Mouse (Mus musculus) forebrain, embryonic 10.5 days (tissue): ENCODE measurements around the gene Ncoa1. TPM values are rescaled to one million over a fixed set of nuclear protein-coding genes. Genes with fewer than 3 reads are reported as not detected.

Experiments
- DNase-seq: peaks from one replicate; pipeline ENCODE4 v3.0.0-alpha.2; 2017; ENCODE audit warnings: low spot score; ENCODE audit errors: extremely low spot score
- H3K27ac ChIP-seq: fragments of 300-500 bp; sonication (generic); 2 replicates; pipeline ENCODE4 v1.5.1; 2016; ENCODE audit warnings: mild to moderate bottlenecking
- H3K27me3 ChIP-seq: fragments of 300-500 bp; sonication (generic); 2 replicates; pipeline ENCODE4 v1.6.1; 2016; ENCODE audit warnings: mild to moderate bottlenecking; ENCODE audit not compliant: poor library complexity, severe bottlenecking
- H3K36me3 ChIP-seq: fragments of 300-500 bp; sonication (generic); replicated peaks from 2 replicates; pipeline ENCODE4 v1.6.1; 2016; ENCODE audit warnings: mild to moderate bottlenecking, moderate library complexity
- H3K4me1 ChIP-seq: fragments of 300-500 bp; sonication (generic); 2 replicates; pipeline ENCODE4 v1.6.1; 2016
- H3K4me3 ChIP-seq: fragments of 300-500 bp; sonication (generic); 2 replicates; pipeline ENCODE4 v1.5.1; 2016; ENCODE audit warnings: mild to moderate bottlenecking, moderate library complexity
- H3K9me3 ChIP-seq: fragments of 300-500 bp; sonication (generic); 2 replicates; pipeline ENCODE4 v1.6.1; 2016; ENCODE audit warnings: mild to moderate bottlenecking, moderate library complexity
- WGBS: fragments of 180-500 bp; shearing (Covaris S2); methylation state at CpG from one replicate; pipeline ENCODE4 v1.1.7; 2016; 5-methylcytosine and 5-hydroxymethylcytosine counted together
- polyA plus RNA-seq: library from polyadenylated mRNA; unstranded; fragments of >200 nt; fragmentation: Nextera tagmentation; extraction: Ambion mirVana; gene quantifications from 2 replicates; pipeline ENCODE4 v1.2.1, GENCODE M21; 2016

The Ncoa1 gene
- 2.8 and 3.0 TPM in 2 replicates for polyA plus RNA-seq

DNA sequence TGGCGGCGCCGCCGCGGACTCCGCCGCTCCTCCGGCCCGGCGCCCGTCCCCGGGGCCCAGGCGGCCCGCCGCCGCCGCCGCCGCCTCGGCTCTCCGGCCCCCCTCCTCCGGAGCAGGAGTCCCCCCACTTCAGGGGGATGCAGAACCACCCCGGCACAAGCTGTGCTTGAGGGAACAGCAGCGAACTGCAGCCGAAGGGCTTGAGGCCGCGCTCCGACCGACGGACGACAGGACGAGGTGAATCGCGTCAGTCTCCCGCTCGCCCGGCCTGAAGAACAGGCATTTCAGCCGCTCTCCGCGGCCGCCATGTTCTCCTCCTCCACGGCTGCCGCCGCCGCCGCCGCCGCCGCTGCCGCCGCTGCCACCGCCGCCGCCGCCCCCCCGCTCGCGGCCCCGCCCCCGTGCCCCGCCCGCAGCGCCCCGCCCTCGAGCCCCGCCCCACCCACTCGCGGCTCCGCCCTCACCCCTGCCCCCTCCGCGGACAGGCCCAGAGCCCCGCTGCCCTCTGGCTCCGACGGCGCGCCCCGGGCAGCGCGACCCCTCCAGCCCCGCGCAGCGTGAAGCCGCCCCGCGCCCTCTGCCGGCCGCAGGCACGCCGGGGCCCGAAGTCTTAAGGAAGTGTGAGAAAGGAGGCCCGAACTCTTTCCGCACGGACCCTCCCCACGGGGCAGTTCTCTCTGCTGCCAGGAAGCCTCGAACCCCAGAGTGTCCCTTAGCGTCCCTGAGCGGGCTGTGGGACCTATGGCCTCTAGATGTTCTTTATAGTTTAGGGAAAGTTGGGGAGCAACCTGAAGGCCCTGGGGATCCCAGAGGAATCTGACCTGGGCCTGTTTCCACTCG is at the start of gene Ncoa1:
Gene Ncoa1 (minus strand): TSS at position 351 of the 840 bp plus-strand sequence.
- H3K4me1 ChIP-seq: peaks cover 19% of the 10 kb centered on the region
- DNase-seq: peak; percentile 73
- H3K36me3 ChIP-seq: no peaks in the 10 kb centered on the region
- peak within 1 kb of the TSS; percentile 93 for H3K27ac ChIP-seq
- H3K9me3 ChIP-seq: no peaks in the 10 kb centered on the region
- peaks cover 57% of the 10 kb centered on the region for H3K27me3 ChIP-seq
- WGBS: 1% methylated on average over 79 of the region's 98 CpGs
- peak within 1 kb of the TSS; percentile 83 for H3K4me3 ChIP-seq

DNA sequence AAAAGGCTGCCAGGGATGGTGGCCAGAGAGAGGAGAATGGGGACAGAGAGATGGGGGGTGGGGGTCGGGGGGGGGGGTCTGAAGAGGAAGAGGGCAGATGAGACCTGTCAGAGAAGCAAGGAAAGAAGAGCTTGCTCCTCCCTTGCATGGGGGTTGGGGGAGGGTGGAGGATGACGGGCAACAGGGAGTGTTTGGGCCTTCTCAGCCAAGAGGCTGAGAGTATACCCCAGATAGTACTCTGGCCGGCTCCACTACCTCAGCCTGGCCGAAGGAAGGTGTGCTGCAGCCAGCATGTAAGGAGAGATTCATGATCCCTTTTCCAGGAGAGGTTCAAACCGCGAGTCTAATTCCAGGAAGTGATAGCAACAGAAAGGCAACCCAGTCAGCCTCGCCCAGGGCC is 47.6 kb upstream of the Ncoa1 start:
- Histone ChIP-seq H3K4me3 (no peak overlapping the region), H3K4me1 (peaks cover 31% of the 10 kb centered on the region), H3K27me3 (peaks cover 17% of the 10 kb centered on the region), H3K9me3 (no peaks in the 10 kb centered on the region), H3K36me3 (no peaks in the 10 kb centered on the region), H3K27ac (peak overlapping the region; percentile 84)
- DNase-seq: no peak
- 25% methylated on average over 7 of the region's 7 CpGs for WGBS

DNA sequence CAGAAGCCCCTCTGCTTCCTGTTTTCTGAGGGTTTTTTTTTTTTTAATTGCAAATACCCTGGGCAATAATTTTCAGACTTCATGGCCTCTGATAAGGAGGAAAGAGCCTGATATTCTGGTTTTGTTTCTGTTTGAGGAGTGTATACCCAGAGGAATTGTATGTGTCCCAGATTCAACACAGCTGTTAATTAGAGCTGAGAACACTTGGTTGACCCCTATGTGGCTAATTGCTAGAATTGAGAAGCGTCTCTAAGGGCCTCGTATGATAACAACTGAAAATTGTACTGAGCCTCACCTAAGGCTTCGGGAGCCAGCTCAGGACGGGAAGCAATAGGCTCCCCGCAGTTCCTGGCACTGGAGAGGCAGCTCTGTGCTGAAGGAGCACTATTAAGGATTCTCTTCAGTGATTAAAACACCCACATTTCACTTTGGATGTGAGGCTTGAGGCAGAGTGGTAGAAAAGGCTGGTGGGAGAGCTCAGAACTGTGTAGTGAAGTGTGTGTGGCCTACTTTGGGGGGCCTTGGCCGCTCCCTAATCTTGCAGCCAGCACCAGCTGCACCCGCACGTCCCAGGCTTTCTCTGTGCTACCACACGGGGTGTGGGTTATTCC is 46.8 kb upstream of the Ncoa1 start:
- peak overlapping the region; percentile 84 for H3K27ac ChIP-seq
- peak overlapping the region; percentile 31 for H3K4me3 ChIP-seq
- 7% methylated on average over 9 of the region's 9 CpGs for WGBS
- no peaks in the 10 kb centered on the region for H3K9me3 ChIP-seq
- H3K27me3 ChIP-seq: peaks cover 17% of the 10 kb centered on the region
- no peaks in the 10 kb centered on the region for H3K36me3 ChIP-seq
- H3K4me1 ChIP-seq: peaks cover 31% of the 10 kb centered on the region
- peak; percentile 27 for DNase-seq

DNA sequence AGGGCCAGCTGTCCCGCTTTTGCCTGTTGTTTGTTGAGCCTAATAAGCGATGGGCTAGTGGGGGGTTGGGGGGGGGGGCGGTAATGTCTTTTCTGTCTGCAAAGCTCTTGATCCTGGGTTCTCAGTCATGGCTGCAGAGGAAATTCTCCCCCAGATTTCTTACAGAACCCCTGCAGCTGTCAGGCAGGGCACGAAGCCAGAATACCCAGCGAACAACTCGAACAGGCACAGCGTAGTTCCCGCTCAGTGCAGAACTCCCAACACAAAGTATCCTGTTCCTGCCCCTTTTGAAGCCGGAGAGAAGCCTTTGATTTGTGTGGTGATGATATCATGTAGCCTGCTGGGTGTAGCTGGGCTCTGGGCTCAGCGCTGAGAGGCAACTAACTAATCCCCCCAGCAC is 46.2 kb upstream of the Ncoa1 start:
- H3K27ac ChIP-seq: peak overlapping the region; percentile 84
- peaks cover 17% of the 10 kb centered on the region for H3K27me3 ChIP-seq
- H3K4me1 ChIP-seq: peaks cover 31% of the 10 kb centered on the region
- H3K4me3 ChIP-seq: peak overlapping the region; percentile 31
- WGBS: 1% methylated on average over 10 of the region's 10 CpGs
- no peaks in the 10 kb centered on the region for H3K36me3 ChIP-seq
- no peaks in the 10 kb centered on the region for H3K9me3 ChIP-seq
- peak; percentile 56 for DNase-seq

DNA sequence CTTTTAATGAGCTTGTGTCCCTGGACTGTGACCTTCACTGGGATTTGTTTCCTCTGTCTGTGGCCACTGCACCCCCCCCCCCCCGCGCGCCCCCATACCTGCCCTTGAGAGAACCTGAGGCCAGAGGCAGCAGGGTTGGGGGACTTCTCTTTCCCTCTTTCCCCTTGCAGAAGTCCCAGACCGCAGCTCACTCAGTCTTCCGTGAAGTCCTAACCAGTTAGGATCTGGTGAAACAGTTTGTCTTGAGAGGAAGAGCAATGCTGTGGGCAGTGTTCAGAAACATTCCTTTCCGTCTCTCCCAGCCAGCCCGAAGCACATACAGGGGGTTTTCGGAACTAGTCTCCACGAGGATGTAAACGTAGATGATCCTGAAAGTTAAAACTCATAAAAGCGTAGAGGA is 42.0 kb upstream of the Ncoa1 start:
- H3K9me3 ChIP-seq: no peaks in the 10 kb centered on the region
- H3K36me3 ChIP-seq: no peaks in the 10 kb centered on the region
- DNase-seq: no peak
- H3K27ac ChIP-seq: no peak overlapping the region
- peaks cover 18% of the 10 kb centered on the region for H3K4me1 ChIP-seq
- WGBS: 82% methylated on average over 11 of the region's 11 CpGs
- no peak overlapping the region for H3K4me3 ChIP-seq
- H3K27me3 ChIP-seq: peaks cover 2% of the 10 kb centered on the region; the same call in 1 of the 2 replicates

DNA sequence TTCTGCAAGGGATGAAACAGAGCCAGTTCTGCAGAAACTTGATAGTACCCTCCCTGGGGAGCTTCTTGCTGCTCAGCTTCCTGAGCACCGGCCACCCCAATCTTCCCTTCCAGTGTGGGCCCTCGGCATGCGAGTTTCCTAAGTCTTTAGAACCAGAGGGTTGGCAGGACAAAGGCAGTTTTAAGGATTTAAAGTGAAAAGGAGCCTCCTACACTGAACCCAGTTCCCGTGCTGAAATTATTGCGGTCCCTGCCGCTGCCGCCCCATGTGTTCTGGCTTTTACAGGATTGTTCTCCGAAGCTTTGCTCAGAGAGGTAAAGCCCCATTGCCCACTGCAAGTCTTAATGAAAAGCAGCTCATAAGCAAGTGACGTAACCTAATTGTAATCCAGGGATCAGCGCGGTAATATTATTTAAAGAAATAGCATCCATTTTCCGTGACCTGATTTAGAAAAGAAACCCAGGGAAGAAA is 32.6 kb upstream of the Ncoa1 start:
- peak overlapping the region; percentile 20; the same call in 1 of the 2 replicates for H3K4me3 ChIP-seq
- no peaks in the 10 kb centered on the region for H3K36me3 ChIP-seq
- no peaks in the 10 kb centered on the region for H3K27me3 ChIP-seq
- H3K4me1 ChIP-seq: peaks cover 16% of the 10 kb centered on the region
- 44% methylated on average over 12 of the region's 12 CpGs for WGBS
- 0 out of 2 replicates have a peak, but pooled peaks cover 4% of the 10 kb centered on the region for H3K9me3 ChIP-seq
- DNase-seq: peak; percentile 18
- H3K27ac ChIP-seq: no peak overlapping the region

DNA sequence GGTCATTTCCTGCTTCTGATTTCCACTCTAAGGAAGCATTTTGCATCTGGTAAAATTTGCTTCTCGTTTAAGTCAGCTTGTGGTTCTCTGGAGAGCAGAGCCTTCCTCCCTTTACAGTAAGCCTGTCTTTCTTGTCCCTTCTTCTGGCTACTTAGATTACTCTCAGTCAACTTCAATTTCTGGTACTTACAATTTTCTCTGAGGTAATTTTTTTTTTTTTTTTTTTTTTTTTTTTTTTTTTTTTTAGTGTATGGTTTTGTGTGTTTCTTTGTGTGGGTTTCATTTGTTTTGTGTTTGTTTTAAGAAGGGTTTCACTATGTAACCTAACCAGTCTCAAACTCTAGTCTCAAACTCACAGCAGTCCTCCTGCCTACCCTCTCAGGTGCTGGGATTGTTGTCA is 31.2 kb upstream of the Ncoa1 start:
- Histone ChIP-seq H3K27me3 (no peaks in the 10 kb centered on the region), H3K9me3 (0 out of 2 replicates have a peak, but pooled peaks cover 4% of the 10 kb centered on the region), H3K4me3 (no peak overlapping the region), H3K36me3 (no peaks in the 10 kb centered on the region), H3K27ac (no peak overlapping the region), H3K4me1 (peaks cover 16% of the 10 kb centered on the region)
- WGBS: 71% methylated on average over 1 of the region's 1 CpGs
- no peak for DNase-seq

DNA sequence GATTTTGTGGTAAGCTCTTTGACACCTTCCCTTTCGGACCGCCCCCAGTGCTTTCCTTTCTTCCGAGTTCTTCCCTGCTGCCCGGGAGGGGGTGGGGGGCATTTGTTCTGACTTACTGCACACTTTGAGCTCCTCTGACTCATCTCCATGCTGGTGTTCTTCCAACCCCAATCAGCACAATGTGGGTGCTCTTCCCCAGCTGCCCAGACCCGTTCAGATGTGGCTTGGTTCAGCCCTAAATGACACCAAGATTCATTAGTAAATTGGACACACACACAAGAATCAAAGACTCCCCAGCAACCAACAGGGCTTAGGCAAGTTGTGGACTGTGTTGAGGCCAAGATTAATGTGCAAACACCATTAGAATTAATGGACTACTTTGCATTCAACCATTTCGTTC is 30.5 kb upstream of the Ncoa1 start:
- Histone ChIP-seq H3K27ac (no peak overlapping the region), H3K36me3 (no peaks in the 10 kb centered on the region), H3K27me3 (no peaks in the 10 kb centered on the region), H3K4me1 (peaks cover 16% of the 10 kb centered on the region), H3K4me3 (no peak overlapping the region), H3K9me3 (0 out of 2 replicates have a peak, but pooled peaks cover 4% of the 10 kb centered on the region)
- WGBS: 23% methylated on average over 6 of the region's 6 CpGs
- no peak for DNase-seq

DNA sequence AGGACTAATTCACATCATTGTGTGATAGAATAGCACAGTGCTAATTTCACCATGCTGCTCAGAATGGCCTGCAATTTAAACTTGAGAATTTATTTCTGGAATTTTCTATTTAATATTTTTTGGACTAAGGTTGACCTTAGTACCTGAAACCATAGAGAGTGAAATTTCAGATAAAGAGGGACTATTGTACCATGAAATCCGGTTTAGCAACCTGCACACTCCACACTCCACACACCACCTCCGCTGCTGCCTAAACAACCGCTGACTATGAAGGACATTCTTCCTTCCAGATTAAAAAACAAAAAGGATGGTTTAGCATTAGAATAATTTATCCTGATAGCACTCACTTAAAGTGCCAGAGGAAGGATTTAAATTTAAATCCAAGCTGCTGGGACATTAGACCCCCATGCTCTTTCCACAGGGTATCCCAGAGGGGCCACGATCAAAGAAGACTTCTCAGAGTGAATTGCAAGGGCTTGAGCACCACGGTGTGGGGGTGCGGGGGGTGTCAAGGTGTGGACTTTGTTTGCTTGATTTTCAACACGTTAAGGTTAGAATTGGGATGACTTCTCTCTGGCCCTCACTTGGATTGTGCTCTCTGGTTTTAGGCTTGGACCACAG is 29.9 kb upstream of the Ncoa1 start:
- Histone ChIP-seq H3K4me3 (no peak overlapping the region), H3K9me3 (0 out of 2 replicates have a peak, but pooled peaks cover 4% of the 10 kb centered on the region), H3K36me3 (no peaks in the 10 kb centered on the region), H3K4me1 (peaks cover 16% of the 10 kb centered on the region), H3K27ac (no peak overlapping the region), H3K27me3 (no peaks in the 10 kb centered on the region)
- 25% methylated on average over 7 of the region's 7 CpGs for WGBS
- no peak for DNase-seq

DNA sequence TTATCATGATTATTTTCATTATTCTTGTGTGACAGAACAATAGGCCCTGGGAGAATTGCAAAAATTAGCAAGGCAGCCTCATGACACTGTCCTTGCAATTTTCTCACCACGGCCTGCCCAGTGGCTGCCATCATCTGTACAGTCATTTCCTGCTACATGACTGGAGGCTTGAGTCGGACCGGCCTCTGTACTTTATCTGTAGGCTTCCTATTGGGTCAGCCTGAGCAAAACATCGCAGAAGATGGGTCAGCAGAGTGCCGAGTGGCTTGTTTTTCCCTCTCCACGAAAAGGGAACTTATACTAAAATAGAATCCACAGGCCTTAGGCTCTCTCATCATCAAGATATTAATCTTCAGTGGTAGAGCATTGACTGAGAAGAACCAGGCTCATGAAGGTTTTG is 28.3 kb upstream of the Ncoa1 start:
- Histone ChIP-seq H3K4me1 (peaks cover 16% of the 10 kb centered on the region), H3K9me3 (0 out of 2 replicates have a peak, but pooled peaks cover 4% of the 10 kb centered on the region), H3K4me3 (no peak overlapping the region), H3K27ac (0 out of 2 replicates have a peak overlapping the region, but pooled peaks have one; percentile 7), H3K27me3 (no peaks in the 10 kb centered on the region), H3K36me3 (no peaks in the 10 kb centered on the region)
- 89% methylated on average over 6 of the region's 6 CpGs for WGBS
- DNase-seq: no peak

DNA sequence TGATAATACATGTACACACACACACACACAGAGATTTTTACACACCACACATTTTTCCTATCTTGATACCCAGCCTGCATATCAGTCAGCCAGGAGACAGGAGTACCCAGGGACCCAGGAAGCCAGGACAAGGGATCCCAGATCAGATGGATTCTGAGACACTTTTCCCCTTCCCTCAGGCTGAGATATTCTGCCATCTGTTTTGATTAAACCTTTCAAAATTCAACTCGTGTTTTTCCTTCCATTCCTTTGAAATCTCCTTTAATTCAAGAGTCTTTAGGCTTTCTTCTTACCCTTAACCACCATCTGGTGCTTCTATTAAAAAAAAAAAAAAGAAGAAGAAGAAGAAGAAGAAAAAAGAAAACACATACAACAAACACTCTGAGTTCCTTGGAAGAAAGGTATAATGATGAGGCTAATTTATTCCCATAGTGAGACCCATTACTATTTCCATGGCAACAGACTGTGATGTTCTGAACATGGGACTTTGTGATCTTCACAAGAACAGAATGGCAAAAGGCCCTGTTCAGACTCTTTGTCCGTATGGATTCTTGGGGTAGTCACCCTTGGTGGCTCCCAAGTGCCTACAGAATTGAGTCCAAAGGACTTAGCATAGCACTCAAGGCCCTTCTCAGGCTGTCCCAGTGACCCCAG is 26.8 kb upstream of the Ncoa1 start:
- H3K4me3 ChIP-seq: no peak overlapping the region
- no peaks in the 10 kb centered on the region for H3K36me3 ChIP-seq
- no peak for DNase-seq
- peaks cover 8% of the 10 kb centered on the region for H3K4me1 ChIP-seq
- WGBS: 72% methylated on average over 2 of the region's 2 CpGs
- H3K27me3 ChIP-seq: no peaks in the 10 kb centered on the region
- no peak overlapping the region for H3K27ac ChIP-seq
- H3K9me3 ChIP-seq: 0 out of 2 replicates have a peak, but pooled peaks cover 1% of the 10 kb centered on the region

DNA sequence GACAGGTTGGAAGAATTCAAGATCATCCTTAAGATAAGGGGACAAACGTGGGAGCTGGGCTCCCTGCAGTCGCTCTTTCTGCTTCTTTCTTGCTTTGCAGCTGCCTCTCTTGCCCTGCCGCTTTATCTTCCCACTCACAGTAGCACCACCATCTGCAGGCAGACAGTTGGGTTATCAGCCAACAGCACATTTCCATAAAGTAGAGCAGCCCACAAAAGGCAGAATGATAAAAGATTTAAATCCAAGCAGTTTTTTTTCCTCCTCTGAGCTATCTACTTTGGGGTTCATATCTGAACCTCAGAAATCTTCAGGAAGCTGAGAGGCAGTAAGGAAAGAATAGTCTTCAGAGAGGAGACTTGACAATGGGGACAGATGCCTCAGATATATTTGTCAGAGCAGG is 24.9 kb upstream of the Ncoa1 start:
- WGBS: 41% methylated on average over 3 of the region's 3 CpGs
- peaks cover 1% of the 10 kb centered on the region; the same call in 1 of the 2 replicates for H3K4me1 ChIP-seq
- no peak for DNase-seq
- no peaks in the 10 kb centered on the region for H3K9me3 ChIP-seq
- H3K4me3 ChIP-seq: no peak overlapping the region
- no peaks in the 10 kb centered on the region for H3K36me3 ChIP-seq
- no peaks in the 10 kb centered on the region for H3K27me3 ChIP-seq
- H3K27ac ChIP-seq: no peak overlapping the region
